Mouse (Mus musculus) kidney, embryonic 14.5 days (tissue): Measurements from ENCODE around the gene Ruvbl2. TPM values are rescaled to one million over a fixed set of nuclear protein-coding genes. Genes with fewer than 3 reads are reported as not detected.
"Not testable (repeated sequence)": the region's sequence is repeated elsewhere in the genome, so short reads cannot be mapped to it uniquely, and the experiment has no call there.

Experiments
- ATAC-seq: fragments of 200-750 bp; cut with Nextera tagmentation; 2 replicates; pipeline ENCODE4 v1.8.0; 2017; ENCODE audit warnings: moderate number of reproducible peaks, mild to moderate bottlenecking, moderate TSS enrichment, moderate library complexity; ENCODE audit not compliant: low FRiP score, low TSS enrichment
- H3K27ac ChIP-seq: fragments of 300-500 bp; sonication (generic); 2 replicates; pipeline ENCODE4 v1.5.1; 2014; ENCODE audit warnings: low read depth, mild to moderate bottlenecking, low read length, moderate library complexity, mixed read lengths
- H3K27me3 ChIP-seq: fragments of 300-500 bp; sonication (generic); 2 replicates; pipeline ENCODE4 v1.6.1; 2014; ENCODE audit warnings: mild to moderate bottlenecking, low read length; ENCODE audit not compliant: control insufficient read depth, insufficient read depth
- H3K36me3 ChIP-seq: fragments of 300-500 bp; sonication (generic); 2 replicates; pipeline ENCODE4 v1.6.1; 2014; ENCODE audit warnings: low read length, mixed read lengths; ENCODE audit not compliant: control insufficient read depth, insufficient read depth
- H3K4me1 ChIP-seq: fragments of 300-500 bp; sonication (generic); 2 replicates; pipeline ENCODE4 v1.6.1; 2014; ENCODE audit warnings: low read length, mixed read lengths; ENCODE audit not compliant: control insufficient read depth, insufficient read depth
- H3K4me2 ChIP-seq: fragments of 300-500 bp; sonication (generic); replicated peaks from 2 replicates; pipeline ENCODE4 v1.6.1; 2014; ENCODE audit warnings: low read depth, mild to moderate bottlenecking, low read length
- H3K4me3 ChIP-seq: fragments of 300-500 bp; sonication (generic); 2 replicates; pipeline ENCODE4 v1.5.1; 2014; ENCODE audit warnings: mild to moderate bottlenecking, low read length
- H3K9ac ChIP-seq: fragments of 300-500 bp; sonication (generic); 2 replicates; pipeline ENCODE4 v1.6.1; 2014; ENCODE audit warnings: low read depth, mild to moderate bottlenecking, low read length, moderate library complexity
- H3K9me3 ChIP-seq: fragments of 300-500 bp; sonication (generic); 2 replicates; pipeline ENCODE4 v1.6.1; 2016; ENCODE audit warnings: low read length; ENCODE audit not compliant: control insufficient read depth
- WGBS: fragments of 180-500 bp; shearing (Covaris S2); extraction: QIAGEN DNeasy Blood & Tissue Kit; methylation state at CpG from one replicate; pipeline ENCODE4 v1.1.7; 2014; 5-methylcytosine and 5-hydroxymethylcytosine counted together
- polyA plus RNA-seq: library from polyadenylated mRNA; unstranded; fragments of >200 nt; fragmentation: Nextera tagmentation; extraction: Ambion mirVana; gene quantifications from 2 replicates; pipeline ENCODE4 v1.2.1, GENCODE M21; 2014

The Ruvbl2 gene
- polyA plus RNA-seq, result 158 and 228 TPM in 2 replicates

- Histone ChIP-seq H3K9me3 (no peaks in the 10 kb centered on the region), H3K9ac (peak within 1 kb of the TSS; percentile 2; the same call in 1 of the 2 replicates), H3K27me3 (no peaks in the 10 kb centered on the region), H3K27ac (no peak within 1 kb of the TSS), H3K36me3 (peaks cover 20% of the 10 kb centered on the region), H3K4me3 (no peak within 1 kb of the TSS), H3K4me1 (peaks cover 34% of the 10 kb centered on the region), H3K4me2 (peak within 1 kb of the TSS; percentile 19)
- WGBS, result 24% methylated on average over 19 of the region's 19 CpGs
- no peak for ATAC-seq
Observed at GRCm38 (mm10) chr7:45437521-45438276, at the start of gene Ruvbl2. Gene Ruvbl2, minus strand, starts transcription at chr7:45438096.

GRCm38 (mm10) chr7:45486761-45487415 is 49.0 kb upstream of the Ruvbl2 start, which contains the start of gene Gm45808:
Gene Gm45808, minus strand, starts transcription at chr7:45486811.
- Histone ChIP-seq H3K4me2 (no peak within 1 kb of the TSS), H3K9ac (no peak within 1 kb of the TSS), H3K36me3 (0 out of 2 replicates have a peak, but pooled peaks cover under 1% of the 10 kb centered on the region), H3K9me3 (no peaks in the 10 kb centered on the region), H3K4me1 (0 out of 2 replicates have a peak, but pooled peaks cover 17% of the 10 kb centered on the region), H3K27ac (no peak within 1 kb of the TSS), H3K27me3 (no peaks in the 10 kb centered on the region), H3K4me3 (no peak within 1 kb of the TSS)
- WGBS, result 85% methylated on average over 12 of the region's 12 CpGs
- no peak for ATAC-seq

- Histone ChIP-seq H3K27ac (no peak overlapping the region), H3K9ac (no peak overlapping the region), H3K4me2 (no peak overlapping the region), H3K36me3 (no peaks in the 10 kb centered on the region), H3K4me3 (no peak overlapping the region), H3K9me3 (no peaks in the 10 kb centered on the region), H3K4me1 (0 out of 2 replicates have a peak, but pooled peaks cover 12% of the 10 kb centered on the region), H3K27me3 (no peaks in the 10 kb centered on the region)
- 73% methylated on average over 7 of the region's 7 CpGs for WGBS
- ATAC-seq, result no peak
Observed at GRCm38 (mm10) chr7:45486158-45486557, 48.3 kb upstream of the Ruvbl2 start.

- H3K36me3 ChIP-seq, H3K27ac ChIP-seq, ATAC-seq, H3K9ac ChIP-seq, H3K4me3 ChIP-seq, H3K27me3 ChIP-seq, H3K4me1 ChIP-seq, H3K9me3 ChIP-seq, H3K4me2 ChIP-seq: not testable (repeated sequence)
- whole genome bisulfite sequencing, result 91% methylated on average over 5 of the region's 5 CpGs
Observed at GRCm38 (mm10) chr7:45484985-45485384, 47.1 kb upstream of the Ruvbl2 start.

- H3K9ac ChIP-seq, result no peak overlapping the region
- H3K36me3 ChIP-seq, result no peaks in the 10 kb centered on the region
- no peak overlapping the region for H3K4me3 ChIP-seq
- no peak overlapping the region for H3K4me2 ChIP-seq
- no peaks in the 10 kb centered on the region for H3K9me3 ChIP-seq
- H3K27me3 ChIP-seq, result no peaks in the 10 kb centered on the region
- H3K27ac ChIP-seq, result no peak overlapping the region
- 0 out of 2 replicates have a peak, but pooled peaks cover 2% of the 10 kb centered on the region for H3K4me1 ChIP-seq
- no peak; the same call in 1 of the 2 replicates for ATAC-seq
- 91% methylated on average over 1 of the region's 1 CpGs for WGBS
Observed at GRCm38 (mm10) chr7:45482166-45482565, 44.3 kb upstream of the Ruvbl2 start.

GRCm38 (mm10) chr7:45481374-45481927 is 43.6 kb upstream of the Ruvbl2 start, which contains the start of gene Tulp2:
Gene Tulp2, plus strand, starts transcription at chr7:45481877.
- H3K4me2 ChIP-seq, result no peak within 1 kb of the TSS
- H3K4me1 ChIP-seq, result 0 out of 2 replicates have a peak, but pooled peaks cover 3% of the 10 kb centered on the region
- no peaks in the 10 kb centered on the region for H3K9me3 ChIP-seq
- no peak within 1 kb of the TSS for H3K9ac ChIP-seq
- no peaks in the 10 kb centered on the region for H3K27me3 ChIP-seq
- no peaks in the 10 kb centered on the region for H3K36me3 ChIP-seq
- no peak within 1 kb of the TSS for H3K27ac ChIP-seq
- ATAC-seq, result peak; percentile 54
- 45% methylated on average over 15 of the region's 15 CpGs for WGBS
- H3K4me3 ChIP-seq, result no peak within 1 kb of the TSS

- not testable (repeated sequence) for ATAC-seq, H3K9ac ChIP-seq
- WGBS, result 79% methylated on average over 3 of the region's 4 CpGs
Observed at GRCm38 (mm10) chr7:45480310-45480709, 42.4 kb upstream of the Ruvbl2 start.

GRCm38 (mm10) chr7:45478774-45479173 is 40.9 kb upstream of the Ruvbl2 start:
- Histone ChIP-seq H3K27ac (no peak overlapping the region), H3K9ac (no peak overlapping the region), H3K27me3 (no peaks in the 10 kb centered on the region), H3K36me3 (no peaks in the 10 kb centered on the region), H3K4me2 (no peak overlapping the region), H3K4me1 (0 out of 2 replicates have a peak, but pooled peaks cover 3% of the 10 kb centered on the region), H3K4me3 (no peak overlapping the region), H3K9me3 (no peaks in the 10 kb centered on the region)
- 91% methylated on average over 7 of the region's 7 CpGs for WGBS
- ATAC-seq, result no peak

More at GRCm38 (mm10) chr7:45480310-45480709, 42.4 kb upstream of the Ruvbl2 start:
- H3K27me3 ChIP-seq, H3K4me1 ChIP-seq, H3K9me3 ChIP-seq, H3K36me3 ChIP-seq, H3K4me3 ChIP-seq, H3K27ac ChIP-seq, H3K4me2 ChIP-seq: not testable (repeated sequence)
